In the genomic region with DNA sequence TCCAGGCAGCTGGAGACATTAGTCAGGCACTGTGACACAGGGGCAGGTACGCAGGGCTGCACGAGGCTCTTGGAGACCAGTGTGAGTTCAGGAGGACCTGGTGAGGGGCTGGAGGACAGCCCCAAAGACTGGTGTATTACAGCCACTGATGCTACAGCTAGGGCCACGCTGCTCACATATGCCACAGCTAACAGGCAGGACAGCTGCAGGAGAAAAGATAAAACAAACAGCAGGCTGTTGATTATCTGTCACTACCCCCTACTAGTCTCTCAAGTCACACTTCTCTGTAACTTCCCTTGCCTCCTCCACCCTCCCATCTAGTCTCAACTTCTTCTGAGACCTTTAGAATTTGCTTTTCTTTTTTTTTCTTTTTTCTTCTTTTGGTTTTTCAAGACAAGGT, we compare ENCODE assay signal across 17 mouse cellular contexts. TPM values are rescaled to one million over a fixed set of nuclear protein-coding genes. Genes with fewer than 3 reads are reported as not detected.
A peak's percentile ranks its signal among the peaks of the same experiment; 100 is the strongest.
DNase-seq lines count a peak whose midpoint lies in the region; ATAC-seq lines count a peak whose summit lies in the region.
"Had no signal": no experiment of that assay in that cellular context is flagged by ENCODE, and none has a peak within 500 bp of the region (broad histone marks: within the 10 kb centered on the region; RNA-seq: fewer than 3 reads in every experiment).

No protein-coding gene starts in this region.

- H3K27ac ChIP-seq in heart, embryonic 11.5 days (ENCODE audit: low read depth, low read length), result peak overlapping the region; percentile 22
- H3K27ac ChIP-seq: limb, embryonic 12.5 days had no signal

- no peak overlapping the region for H3K9ac ChIP-seq in heart, embryonic 11.5 days (ENCODE audit: low read depth, low read length)
- H3K9ac ChIP-seq: limb, embryonic 12.5 days had no signal

- H3K4me2 ChIP-seq in heart, embryonic 11.5 days, result no peak overlapping the region
- H3K4me2 ChIP-seq: limb, embryonic 12.5 days; midbrain, embryonic 11.5 days had no signal

- H3K9me3 ChIP-seq in heart, embryonic 11.5 days (replicated peaks; ENCODE audit: control insufficient read depth, low read length), result no peaks in the 10 kb centered on the region
- H3K9me3 ChIP-seq: limb, embryonic 12.5 days had no signal

- H3K4me1 ChIP-seq in heart, embryonic 11.5 days (ENCODE audit: control insufficient read depth, insufficient read depth, low read length), result peaks cover 6% of the 10 kb centered on the region; the same call in 1 of the 2 replicates

- H3K36me3 ChIP-seq in heart, embryonic 11.5 days (ENCODE audit: control insufficient read depth, insufficient read depth, low read length), result peaks cover 17% of the 10 kb centered on the region; the same call in 1 of the 2 replicates

- 25% methylated on average over 3 of the region's 3 CpGs for WGBS in heart, embryonic 11.5 days (ENCODE audit: insufficient replicate concordance)

- DNase-seq in heart, postnatal 25 days (ENCODE audit: low spot score), result no peak
- DNase-seq in spleen, postnatal 4 days (ENCODE audit: low spot score in 2 of 2), result peak; percentile 44 to 72
- no peak for DNase-seq in spleen, adult 12 weeks (ENCODE audit: low spot score)
- DNase-seq in liver, result peak; percentile 77
- DNase-seq in left cerebral cortex, adult 18-20 months (ENCODE audit: low spot score in 2 of 2), result no peak
- DNase-seq in cerebellum, postnatal 14 days, result no peak
- DNase-seq: adrenal gland, adult 2 months; cerebellum, adult 9-10 months; heart, postnatal 10 days; right cerebral cortex, postnatal 4 days had no signal

- no peaks in the 10 kb centered on the region for H3K27me3 ChIP-seq in heart, embryonic 11.5 days (ENCODE audit: control insufficient read depth, insufficient read depth, low read length)
- H3K27me3 ChIP-seq: limb, embryonic 12.5 days had no signal

- ATAC-seq in heart, embryonic 11.5 days (replicated peaks; ENCODE audit: insufficient number of reproducible peaks, low FRiP score, low TSS enrichment), result peak; percentile 72; the same call in 1 of the 2 replicates
- peak; percentile 88 for ATAC-seq in megakaryocyte-erythroid progenitor cell, adult 5-6 weeks (replicated peaks; ENCODE audit: low FRiP score, low TSS enrichment, poor library complexity, severe bottlenecking)
- ATAC-seq: lung, postnatal 0 days had no signal

- intact Hi-C loops in heart, postnatal 25 days (cut with DNase I), result no loop called here

- H3K4me3 ChIP-seq in heart, embryonic 11.5 days (ENCODE audit: low read depth, low read length), result no peak overlapping the region
- H3K4me3 ChIP-seq: limb, embryonic 12.5 days had no signal

RNA-seq across cellular contexts. Expression of a gene that starts 3.0 kb away (rescaled TPM):
- polyA plus RNA-seq in heart, embryonic 11.5 days (2014; fragmentation: Nextera tagmentation; extraction: Ambion mirVana), result 0.20 TPM in 1 of 2 replicates, not detected in the other
- 1 to 10 TPM in 1 of 2 experiments, under 1 TPM in 1; 0.86 to 1.1 TPM for total RNA-seq in heart, postnatal 25 days (2021)
- total RNA-seq in megakaryocyte-erythroid progenitor cell, adult 5-6 weeks (2014; fragmentation: Nextera tagmentation), result not detected in 2 replicates
- total RNA-seq in megakaryocyte-erythroid progenitor cell, adult 5-6 weeks (2017), result not detected in 2 replicates
- 1 to 10 TPM; 2.0 to 3.9 TPM for total RNA-seq in left cerebral cortex, adult 18-20 months (2021)
- polyA plus RNA-seq: brain, embryonic 14.5 days; limb, embryonic 12.5 days; midbrain, embryonic 11.5 days; neural tube, embryonic 14.5 days had no signal

RNA-seq across cellular contexts. Expression of a gene that starts 5.8 kb away (rescaled TPM):
- 31.6 and 31.8 TPM in 2 replicates for polyA plus RNA-seq in heart, embryonic 11.5 days (2014; fragmentation: Nextera tagmentation; extraction: Ambion mirVana)
- total RNA-seq in heart, postnatal 25 days (2021), result 10 to 100 TPM; 21.3 to 23.7 TPM
- 56.9 and 83.8 TPM in 2 replicates for total RNA-seq in megakaryocyte-erythroid progenitor cell, adult 5-6 weeks (2014; fragmentation: Nextera tagmentation)
- total RNA-seq in megakaryocyte-erythroid progenitor cell, adult 5-6 weeks (2017), result 51.8 and 81.7 TPM in 2 replicates
- 10 to 100 TPM; 31.1 to 35.2 TPM for total RNA-seq in left cerebral cortex, adult 18-20 months (2021)

RNA-seq across cellular contexts. Expression of a gene that starts 5.8 kb away (rescaled TPM):
- polyA plus RNA-seq in heart, embryonic 11.5 days (2014; fragmentation: Nextera tagmentation; extraction: Ambion mirVana), result 31.9 and 37.7 TPM in 2 replicates
- total RNA-seq in heart, postnatal 25 days (2021), result 10 to 100 TPM; 19.5 to 23.5 TPM
- 105 and 115 TPM in 2 replicates for total RNA-seq in megakaryocyte-erythroid progenitor cell, adult 5-6 weeks (2014; fragmentation: Nextera tagmentation)
- total RNA-seq in megakaryocyte-erythroid progenitor cell, adult 5-6 weeks (2017), result 63.6 and 129 TPM in 2 replicates
- 100 to 1,000 TPM; 210 to 215 TPM for total RNA-seq in left cerebral cortex, adult 18-20 months (2021)

RNA-seq across cellular contexts. Expression of a gene that starts 11.7 kb away (rescaled TPM):
- 7.6 and 8.5 TPM in 2 replicates for polyA plus RNA-seq in heart, embryonic 11.5 days (2014; fragmentation: Nextera tagmentation; extraction: Ambion mirVana)
- total RNA-seq in heart, postnatal 25 days (2021), result 1 to 10 TPM; 3.9 to 4.0 TPM
- total RNA-seq in megakaryocyte-erythroid progenitor cell, adult 5-6 weeks (2014; fragmentation: Nextera tagmentation), result 6.0 and 9.2 TPM in 2 replicates
- total RNA-seq in megakaryocyte-erythroid progenitor cell, adult 5-6 weeks (2017), result 2.0 and 10.1 TPM in 2 replicates
- 1 to 10 TPM; 1.8 to 2.4 TPM for total RNA-seq in left cerebral cortex, adult 18-20 months (2021)

RNA-seq across cellular contexts. Expression of a gene that starts 31.7 kb away (rescaled TPM):
- 31.9 and 33.8 TPM in 2 replicates for polyA plus RNA-seq in heart, embryonic 11.5 days (2014; fragmentation: Nextera tagmentation; extraction: Ambion mirVana)
- 10 to 100 TPM; 14.2 to 15.3 TPM for total RNA-seq in heart, postnatal 25 days (2021)
- total RNA-seq in megakaryocyte-erythroid progenitor cell, adult 5-6 weeks (2014; fragmentation: Nextera tagmentation), result 43.4 and 44.3 TPM in 2 replicates
- total RNA-seq in megakaryocyte-erythroid progenitor cell, adult 5-6 weeks (2017), result 33.4 and 48.9 TPM in 2 replicates
- total RNA-seq in left cerebral cortex, adult 18-20 months (2021), result 10 to 100 TPM; 26.3 to 29.1 TPM

Comparison
In these comparisons a context has a peak if more than half of its experiments do, and no peak if none do; other contexts are left out.
1. DNase-seq: peak in spleen, postnatal 4 days (2 of 2) and liver (single experiment); none in heart, postnatal 25 days (single experiment), spleen, adult 12 weeks (single experiment), left cerebral cortex, adult 18-20 months (0 of 2) and cerebellum, postnatal 14 days (0 of 2).